Mouse (Mus musculus): ENCODE results near the gene Kcna1. TPM values are rescaled to one million over a fixed set of nuclear protein-coding genes. Genes with fewer than 3 reads are reported as not detected.

The Kcna1 gene
- polyA plus RNA-seq, 1 experiment from 2014 or later = 2.0 TPM

Other genes starting within 250 kb of the Kcna1 start
- 2.9 and 3.3 TPM in 2 replicates for gene Kcna5, start 111.0 kb downstream of the Kcna1 start, polyA plus RNA-seq (2014; fragmentation: Nextera tagmentation; extraction: Ambion mirVana)
- 18.5 and 22.9 TPM in 2 replicates for gene Kcna6, start 94.3 kb upstream of the Kcna1 start, polyA plus RNA-seq (2014; fragmentation: Nextera tagmentation; extraction: Ambion mirVana)
- gene Ndufa9, start 202.8 kb upstream of the Kcna1 start, polyA plus RNA-seq (2014; fragmentation: Nextera tagmentation; extraction: Ambion mirVana) = 188 and 195 TPM in 2 replicates
- 0.09 and 0.19 TPM in 2 replicates for gene Akap3, start 206.7 kb upstream of the Kcna1 start, polyA plus RNA-seq (2014; fragmentation: Nextera tagmentation; extraction: Ambion mirVana)

All from hindbrain, embryonic 14.5 days (tissue).